Mouse (Mus musculus) heart, embryonic 14.5 days (tissue): Measurements from ENCODE around the gene Nek10. TPM values are rescaled to one million over a fixed set of nuclear protein-coding genes. Genes with fewer than 3 reads are reported as not detected.

ENCODE experiments used
- ATAC-seq: fragments of 200-750 bp; cut with Nextera tagmentation; 2 replicates; pipeline ENCODE4 v1.8.0; 2017; ENCODE audit warnings: low read depth, moderate TSS enrichment; ENCODE audit not compliant: insufficient number of reproducible peaks, insufficient read depth, low FRiP score
- H3K27ac ChIP-seq, 2 experiments: fragments of 200-500 bp in 1 of 2; fragments of 300-500 bp in 1 of 2; sonication (generic) in 1 of 2; replicated peaks in 1 of 2; 2 replicates each; pipeline ENCODE4 v1.5.1; 2012 to 2014; ENCODE audit warnings: low read depth in 2 of 2, low read length in 2 of 2, control low read depth in 1 of 2, mild to moderate bottlenecking in 1 of 2, mixed read lengths in 1 of 2; ENCODE audit not compliant: control insufficient read depth in 1 of 2, insufficient read depth in 1 of 2
- H3K27me3 ChIP-seq: fragments of 300-500 bp; sonication (generic); 2 replicates; pipeline ENCODE4 v1.6.1; 2014; ENCODE audit warnings: mild to moderate bottlenecking, low read length, control low read depth; ENCODE audit not compliant: control insufficient read depth, insufficient read depth
- H3K36me3 ChIP-seq: fragments of 300-500 bp; sonication (generic); 2 replicates; pipeline ENCODE4 v1.6.1; 2014; ENCODE audit warnings: mild to moderate bottlenecking, control low read depth, low read length, mixed read lengths; ENCODE audit not compliant: control insufficient read depth, insufficient read depth
- H3K4me1 ChIP-seq, 2 experiments: fragments of 200-500 bp in 1 of 2; fragments of 300-500 bp in 1 of 2; sonication (generic) in 1 of 2; 2 replicates each; pipeline ENCODE4 v1.6.1; 2012 to 2014; ENCODE audit warnings: low read length in 2 of 2, control low read depth in 1 of 2, mixed read lengths in 1 of 2; ENCODE audit not compliant: control insufficient read depth in 2 of 2, insufficient read depth in 2 of 2
- H3K4me2 ChIP-seq: fragments of 300-500 bp; sonication (generic); 2 replicates; pipeline ENCODE4 v1.6.1; 2014; ENCODE audit warnings: mild to moderate bottlenecking, low read length
- H3K4me3 ChIP-seq, 2 experiments: fragments of 200-500 bp in 1 of 2; fragments of 300-500 bp in 1 of 2; sonication (generic) in 1 of 2; 2 replicates each; pipeline ENCODE4 v1.5.1; 2012 to 2014; ENCODE audit warnings: low read length in 2 of 2, mild to moderate bottlenecking in 2 of 2, control low read depth in 1 of 2, low read depth in 1 of 2, moderate library complexity in 1 of 2; ENCODE audit not compliant: control insufficient read depth in 1 of 2, insufficient read depth in 1 of 2
- H3K9ac ChIP-seq: fragments of 300-500 bp; sonication (generic); 2 replicates; pipeline ENCODE4 v1.6.1; 2014; ENCODE audit warnings: mild to moderate bottlenecking, low read length
- H3K9me3 ChIP-seq: fragments of 300-500 bp; sonication (generic); 2 replicates; pipeline ENCODE4 v1.6.1; 2016; ENCODE audit warnings: low read length, control low read depth; ENCODE audit not compliant: control insufficient read depth
- WGBS: fragments of 180-500 bp; shearing (Covaris S2); extraction: QIAGEN DNeasy Blood & Tissue Kit; methylation state at CpG from one replicate; pipeline ENCODE4 v1.1.7; 2014; 5-methylcytosine and 5-hydroxymethylcytosine counted together
- polyA plus RNA-seq: library from polyadenylated mRNA; unstranded; fragments of >200 nt; fragmentation: Nextera tagmentation; extraction: Ambion mirVana; gene quantifications from 2 replicates; pipeline ENCODE4 v1.2.1, GENCODE M21; 2014

Nek10 gene
- polyA plus RNA-seq, 1 experiment from 2014 or later, result 0.04 TPM

DNA sequence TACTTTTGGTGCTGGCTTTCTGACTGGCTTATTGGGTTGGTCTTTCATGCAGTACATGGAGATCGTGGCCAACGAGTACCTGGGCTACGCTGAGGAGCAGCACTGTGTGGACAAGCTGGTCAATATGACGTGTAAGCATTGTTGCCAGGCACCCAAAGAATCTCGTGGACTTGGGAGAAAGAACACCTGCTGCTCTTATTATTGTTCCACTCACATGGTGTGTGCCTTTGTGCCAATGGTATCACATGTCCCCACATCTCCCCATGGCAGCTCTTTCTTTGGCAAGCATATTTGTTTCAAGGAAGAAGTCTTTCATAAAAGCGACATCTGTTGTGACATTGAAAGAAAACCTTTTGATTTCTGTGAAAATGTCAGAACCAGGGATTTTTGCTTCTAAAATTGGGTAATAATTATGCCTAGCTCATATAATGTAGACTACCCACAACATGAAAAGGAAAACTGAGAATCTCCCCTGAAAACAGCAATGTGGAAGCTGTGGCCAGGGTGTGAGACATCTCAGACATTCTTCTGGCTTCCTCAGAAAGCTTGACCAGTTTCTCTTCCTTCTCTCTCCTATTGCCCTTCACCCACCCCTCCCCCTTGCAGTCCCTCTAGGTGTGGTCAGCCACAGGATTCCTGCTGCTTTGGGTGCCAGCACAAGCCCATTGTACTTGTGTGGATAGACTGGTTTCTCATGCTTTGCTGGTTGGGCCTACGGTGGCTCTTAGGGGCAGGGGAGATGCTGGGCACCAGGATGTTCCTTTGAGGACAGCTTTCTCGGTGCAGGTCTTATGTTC is 39.7 kb downstream of the Nek10 start:
- 81% methylated on average over 8 of the region's 8 CpGs for WGBS
- no peak overlapping the region for H3K4me2 ChIP-seq
- no peaks in the 10 kb centered on the region for H3K27me3 ChIP-seq
- H3K4me1 ChIP-seq, result no peaks in the 10 kb centered on the region
- H3K9ac ChIP-seq, result no peak overlapping the region
- H3K27ac ChIP-seq, result no peak overlapping the region
- H3K36me3 ChIP-seq, result no peaks in the 10 kb centered on the region
- ATAC-seq, result no peak
- no peak overlapping the region for H3K4me3 ChIP-seq
- H3K9me3 ChIP-seq, result no peaks in the 10 kb centered on the region

GRCm38 (mm10) chr14:14852838-14853237 is 49.6 kb downstream of the Nek10 start:
- Histone ChIP-seq H3K9ac (no peak overlapping the region), H3K4me3 (no peak overlapping the region), H3K27me3 (no peaks in the 10 kb centered on the region), H3K4me2 (no peak overlapping the region), H3K4me1 (0 out of 4 replicates have a peak, but pooled peaks cover 0 to 3% of the 10 kb centered on the region in 2 experiments), H3K27ac (no peak overlapping the region), H3K9me3 (no peaks in the 10 kb centered on the region), H3K36me3 (no peaks in the 10 kb centered on the region)
- 14% methylated on average over 3 of the region's 3 CpGs for WGBS
- no peak; the same call in 1 of the 2 replicates for ATAC-seq

- WGBS, result 65% methylated on average over 3 of the region's 3 CpGs
- Histone ChIP-seq H3K9ac (no peak overlapping the region), H3K4me3 (no peak overlapping the region), H3K4me2 (no peak overlapping the region), H3K27me3 (no peaks in the 10 kb centered on the region), H3K36me3 (no peaks in the 10 kb centered on the region), H3K4me1 (no peaks in the 10 kb centered on the region), H3K27ac (no peak overlapping the region), H3K9me3 (no peaks in the 10 kb centered on the region)
- ATAC-seq, result no peak
These were observed 57.1 kb downstream of the Nek10 start for GRCm38 (mm10) chr14:14860331-14860730.

GRCm38 (mm10) chr14:14863690-14864356 is 60.6 kb downstream of the Nek10 start:
- no peaks in the 10 kb centered on the region for H3K9me3 ChIP-seq
- H3K36me3 ChIP-seq, result no peaks in the 10 kb centered on the region
- WGBS, result 28% methylated on average over 7 of the region's 7 CpGs
- H3K9ac ChIP-seq, result no peak overlapping the region
- H3K4me2 ChIP-seq, result 0 out of 2 replicates have a peak overlapping the region, but pooled peaks have one; percentile 18
- no peaks in the 10 kb centered on the region for H3K27me3 ChIP-seq
- H3K4me3 ChIP-seq, result no peak overlapping the region
- peak; percentile 39; the same call in 1 of the 2 replicates for ATAC-seq
- H3K4me1 ChIP-seq, result no peaks in the 10 kb centered on the region
- no peak overlapping the region for H3K27ac ChIP-seq

GRCm38 (mm10) chr14:14869239-14869638 is 66.0 kb downstream of the Nek10 start:
- Histone ChIP-seq H3K4me3 (no peak overlapping the region), H3K27me3 (no peaks in the 10 kb centered on the region), H3K9me3 (no peaks in the 10 kb centered on the region), H3K27ac (no peak overlapping the region), H3K9ac (no peak overlapping the region), H3K4me1 (no peaks in the 10 kb centered on the region), H3K36me3 (no peaks in the 10 kb centered on the region), H3K4me2 (no peak overlapping the region)
- whole genome bisulfite sequencing, result 64% methylated on average over 2 of the region's 2 CpGs
- ATAC-seq, result no peak

DNA sequence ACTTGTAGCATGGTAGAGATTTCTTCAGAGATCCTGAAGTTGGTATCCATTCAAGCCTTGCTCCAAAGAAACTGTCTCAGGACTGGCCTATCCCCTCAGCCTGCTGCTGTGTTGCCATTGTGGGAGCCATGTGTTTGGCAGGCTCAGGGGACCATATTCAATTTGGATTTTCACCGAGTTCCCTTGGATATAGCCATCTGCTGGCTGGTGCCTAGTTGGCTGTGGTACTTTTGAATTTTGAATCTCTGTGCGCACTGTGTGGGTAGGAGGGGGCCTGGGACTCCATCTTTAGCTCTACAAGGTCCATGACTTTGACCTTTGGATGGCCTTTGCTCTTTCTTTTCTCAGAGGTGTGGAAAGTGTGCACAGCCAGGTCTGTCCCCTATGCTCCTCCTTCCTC is 66.8 kb downstream of the Nek10 start:
- H3K9ac ChIP-seq, result no peak overlapping the region
- H3K9me3 ChIP-seq, result no peaks in the 10 kb centered on the region
- 87% methylated on average over 2 of the region's 2 CpGs for WGBS
- no peak overlapping the region for H3K27ac ChIP-seq
- H3K4me2 ChIP-seq, result no peak overlapping the region
- ATAC-seq, result no peak
- no peaks in the 10 kb centered on the region for H3K36me3 ChIP-seq
- H3K4me1 ChIP-seq, result no peaks in the 10 kb centered on the region
- no peaks in the 10 kb centered on the region for H3K27me3 ChIP-seq
- H3K4me3 ChIP-seq, result no peak overlapping the region

GRCm38 (mm10) chr14:14870463-14870862 is 67.2 kb downstream of the Nek10 start:
- Histone ChIP-seq H3K4me3 (no peak overlapping the region), H3K9me3 (no peaks in the 10 kb centered on the region), H3K27ac (no peak overlapping the region), H3K4me1 (no peaks in the 10 kb centered on the region), H3K9ac (no peak overlapping the region), H3K36me3 (no peaks in the 10 kb centered on the region), H3K27me3 (no peaks in the 10 kb centered on the region), H3K4me2 (no peak overlapping the region)
- no peak for ATAC-seq
- 41% methylated on average over 3 of the region's 3 CpGs for WGBS
